Mouse (Mus musculus): ENCODE measurements around the gene Hip1. TPM values are rescaled to one million over a fixed set of nuclear protein-coding genes. Genes with fewer than 3 reads are reported as not detected.
A peak's percentile ranks its signal among the peaks of the same experiment; 100 is the strongest.
"Not testable (repeated sequence)": the region's sequence is repeated elsewhere in the genome, so short reads cannot be mapped to it uniquely, and the experiment has no call there.

Gene Hip1
- polyA plus RNA-seq, 1 experiment from 2014 or later, result 49.0 TPM

- WGBS, result 98% methylated on average over 2 of the region's 2 CpGs
- Histone ChIP-seq H3K27ac (ENCODE audit: low read depth, low read length) (no peak overlapping the region), H3K9me3 (ENCODE audit: control insufficient read depth, low read length) (no peaks in the 10 kb centered on the region), H3K4me2 (ENCODE audit: low read depth, low read length) (no peak overlapping the region), H3K9ac (replicated peaks; ENCODE audit: low read depth, low read length) (no peak overlapping the region), H3K4me1 (ENCODE audit: control insufficient read depth, insufficient read depth, low read length) (peaks cover 9% of the 10 kb centered on the region; the same call in 1 of the 2 replicates), H3K36me3 (ENCODE audit: control insufficient read depth, insufficient read depth, low read length) (no peaks in the 10 kb centered on the region), H3K27me3 (ENCODE audit: control insufficient read depth, insufficient read depth, low read length) (no peaks in the 10 kb centered on the region), H3K4me3 (ENCODE audit: low read depth, low read length) (no peak overlapping the region)
- ATAC-seq (ENCODE audit: low read depth), result no peak
Observed at GRCm38 (mm10) chr5:135492126-135492525, 52.8 kb downstream of the Hip1 start.

GRCm38 (mm10) chr5:135489695-135490294 lies 55.1 kb downstream of the Hip1 start:
- no peaks in the 10 kb centered on the region for H3K9me3 ChIP-seq (ENCODE audit: control insufficient read depth, low read length)
- peak overlapping the region; percentile 55 for H3K4me3 ChIP-seq (ENCODE audit: low read depth, low read length)
- peak overlapping the region; percentile 63 for H3K9ac ChIP-seq (replicated peaks; ENCODE audit: low read depth, low read length)
- H3K27me3 ChIP-seq (ENCODE audit: control insufficient read depth, insufficient read depth, low read length), result no peaks in the 10 kb centered on the region
- no peaks in the 10 kb centered on the region for H3K36me3 ChIP-seq (ENCODE audit: control insufficient read depth, insufficient read depth, low read length)
- H3K4me2 ChIP-seq (ENCODE audit: low read depth, low read length), result peak overlapping the region; percentile 73
- H3K27ac ChIP-seq (ENCODE audit: low read depth, low read length), result peak overlapping the region; percentile 93
- ATAC-seq (ENCODE audit: low read depth), result peak; percentile 21; the same call in 1 of the 2 replicates
- under 1% methylated on average over 13 of the region's 14 CpGs for WGBS
- peaks cover 9% of the 10 kb centered on the region; the same call in 1 of the 2 replicates for H3K4me1 ChIP-seq (ENCODE audit: control insufficient read depth, insufficient read depth, low read length)

- peak overlapping the region; percentile 55 for H3K4me3 ChIP-seq (ENCODE audit: low read depth, low read length)
- H3K27me3 ChIP-seq (ENCODE audit: control insufficient read depth, insufficient read depth, low read length), result no peaks in the 10 kb centered on the region
- H3K27ac ChIP-seq (ENCODE audit: low read depth, low read length), result peak overlapping the region; percentile 93
- ATAC-seq (ENCODE audit: low read depth), result peak; percentile 82
- H3K4me2 ChIP-seq (ENCODE audit: low read depth, low read length), result peak overlapping the region; percentile 73
- H3K9ac ChIP-seq (replicated peaks; ENCODE audit: low read depth, low read length), result peak overlapping the region; percentile 63
- peaks cover 9% of the 10 kb centered on the region; the same call in 1 of the 2 replicates for H3K4me1 ChIP-seq (ENCODE audit: control insufficient read depth, insufficient read depth, low read length)
- no peaks in the 10 kb centered on the region for H3K36me3 ChIP-seq (ENCODE audit: control insufficient read depth, insufficient read depth, low read length)
- no peaks in the 10 kb centered on the region for H3K9me3 ChIP-seq (ENCODE audit: control insufficient read depth, low read length)
- WGBS, result under 1% methylated on average over 49 of the region's 59 CpGs
Observed at GRCm38 (mm10) chr5:135488881-135489694, 55.8 kb downstream of the Hip1 start.

- WGBS, result under 1% methylated on average over 19 of the region's 19 CpGs
Observed at GRCm38 (mm10) chr5:135488222-135488880, 56.6 kb downstream of the Hip1 start.

GRCm38 (mm10) chr5:135485289-135485688 lies 59.6 kb downstream of the Hip1 start:
- Histone ChIP-seq H3K9ac (replicated peaks; ENCODE audit: low read depth, low read length) (no peak overlapping the region), H3K4me2 (ENCODE audit: low read depth, low read length) (no peak overlapping the region), H3K36me3 (ENCODE audit: control insufficient read depth, insufficient read depth, low read length) (no peaks in the 10 kb centered on the region), H3K9me3 (ENCODE audit: control insufficient read depth, low read length) (no peaks in the 10 kb centered on the region), H3K27me3 (ENCODE audit: control insufficient read depth, insufficient read depth, low read length) (no peaks in the 10 kb centered on the region), H3K4me1 (ENCODE audit: control insufficient read depth, insufficient read depth, low read length) (peaks cover 9% of the 10 kb centered on the region; the same call in 1 of the 2 replicates), H3K4me3 (ENCODE audit: low read depth, low read length) (no peak overlapping the region), H3K27ac (ENCODE audit: low read depth, low read length) (no peak overlapping the region)
- 75% methylated on average over 3 of the region's 3 CpGs for WGBS
- no peak for ATAC-seq (ENCODE audit: low read depth)

More at GRCm38 (mm10) chr5:135488222-135488880, 56.6 kb downstream of the Hip1 start:
- peak overlapping the region; percentile 93 for H3K27ac ChIP-seq (ENCODE audit: low read depth, low read length)
- H3K9me3 ChIP-seq (ENCODE audit: control insufficient read depth, low read length), result no peaks in the 10 kb centered on the region
- H3K4me1 ChIP-seq (ENCODE audit: control insufficient read depth, insufficient read depth, low read length), result peaks cover 9% of the 10 kb centered on the region; the same call in 1 of the 2 replicates
- H3K27me3 ChIP-seq (ENCODE audit: control insufficient read depth, insufficient read depth, low read length), result no peaks in the 10 kb centered on the region
- peak overlapping the region; percentile 73 for H3K4me2 ChIP-seq (ENCODE audit: low read depth, low read length)
- H3K36me3 ChIP-seq (ENCODE audit: control insufficient read depth, insufficient read depth, low read length), result no peaks in the 10 kb centered on the region
- peak; percentile 3; the same call in 1 of the 2 replicates for ATAC-seq (ENCODE audit: low read depth)
- peak overlapping the region; percentile 63 for H3K9ac ChIP-seq (replicated peaks; ENCODE audit: low read depth, low read length)
- H3K4me3 ChIP-seq (ENCODE audit: low read depth, low read length), result peak overlapping the region; percentile 55

GRCm38 (mm10) chr5:135483865-135484264 lies 61.1 kb downstream of the Hip1 start:
- WGBS, result 90% methylated on average over 6 of the region's 6 CpGs
- ATAC-seq (ENCODE audit: low read depth); H3K27ac ChIP-seq (ENCODE audit: low read depth, low read length); H3K9ac ChIP-seq (replicated peaks; ENCODE audit: low read depth, low read length); H3K27me3 ChIP-seq (ENCODE audit: control insufficient read depth, insufficient read depth, low read length); H3K4me3 ChIP-seq (ENCODE audit: low read depth, low read length); H3K36me3 ChIP-seq (ENCODE audit: control insufficient read depth, insufficient read depth, low read length); H3K4me1 ChIP-seq (ENCODE audit: control insufficient read depth, insufficient read depth, low read length); H3K4me2 ChIP-seq (ENCODE audit: low read depth, low read length); H3K9me3 ChIP-seq (ENCODE audit: control insufficient read depth, low read length): not testable (repeated sequence)

GRCm38 (mm10) chr5:135478877-135479600 lies 65.9 kb downstream of the Hip1 start:
- Histone ChIP-seq H3K27me3 (ENCODE audit: control insufficient read depth, insufficient read depth, low read length) (no peaks in the 10 kb centered on the region), H3K9ac (replicated peaks; ENCODE audit: low read depth, low read length) (no peak overlapping the region), H3K9me3 (ENCODE audit: control insufficient read depth, low read length) (no peaks in the 10 kb centered on the region), H3K36me3 (ENCODE audit: control insufficient read depth, insufficient read depth, low read length) (no peaks in the 10 kb centered on the region), H3K4me2 (ENCODE audit: low read depth, low read length) (no peak overlapping the region), H3K4me1 (ENCODE audit: control insufficient read depth, insufficient read depth, low read length) (no peaks in the 10 kb centered on the region), H3K27ac (ENCODE audit: low read depth, low read length) (no peak overlapping the region), H3K4me3 (ENCODE audit: low read depth, low read length) (no peak overlapping the region)
- WGBS, result 93% methylated on average over 12 of the region's 12 CpGs
- ATAC-seq (ENCODE audit: low read depth), result no peak

- ATAC-seq (ENCODE audit: low read depth), result no peak
- Histone ChIP-seq H3K27me3 (ENCODE audit: control insufficient read depth, insufficient read depth, low read length) (no peaks in the 10 kb centered on the region), H3K9me3 (ENCODE audit: control insufficient read depth, low read length) (no peaks in the 10 kb centered on the region), H3K9ac (replicated peaks; ENCODE audit: low read depth, low read length) (no peak overlapping the region), H3K36me3 (ENCODE audit: control insufficient read depth, insufficient read depth, low read length) (no peaks in the 10 kb centered on the region), H3K4me1 (ENCODE audit: control insufficient read depth, insufficient read depth, low read length) (no peaks in the 10 kb centered on the region), H3K4me3 (ENCODE audit: low read depth, low read length) (no peak overlapping the region), H3K4me2 (ENCODE audit: low read depth, low read length) (no peak overlapping the region), H3K27ac (ENCODE audit: low read depth, low read length) (no peak overlapping the region)
- WGBS, result 81% methylated on average over 5 of the region's 5 CpGs
Observed at GRCm38 (mm10) chr5:135476199-135476598, 68.7 kb downstream of the Hip1 start.

All from neural tube, embryonic 14.5 days (tissue).